Mouse (Mus musculus) megakaryocyte, embryonic 14.5 days (primary cell): Measurements from ENCODE around the gene Dnmt3a.

Experiments used
- FLI1 ChIP-seq: IDR thresholded peaks from 2 replicates; pipeline ENCODE4 v1.6.1; 2012; ENCODE audit warnings: low read length, inconsistent platforms, mixed read lengths
- GATA1 ChIP-seq: IDR thresholded peaks from 3 replicates; pipeline ENCODE4 v1.6.1; 2012; ENCODE audit warnings: mixed read lengths, low read length, inconsistent platforms, borderline replicate concordance

DNA sequence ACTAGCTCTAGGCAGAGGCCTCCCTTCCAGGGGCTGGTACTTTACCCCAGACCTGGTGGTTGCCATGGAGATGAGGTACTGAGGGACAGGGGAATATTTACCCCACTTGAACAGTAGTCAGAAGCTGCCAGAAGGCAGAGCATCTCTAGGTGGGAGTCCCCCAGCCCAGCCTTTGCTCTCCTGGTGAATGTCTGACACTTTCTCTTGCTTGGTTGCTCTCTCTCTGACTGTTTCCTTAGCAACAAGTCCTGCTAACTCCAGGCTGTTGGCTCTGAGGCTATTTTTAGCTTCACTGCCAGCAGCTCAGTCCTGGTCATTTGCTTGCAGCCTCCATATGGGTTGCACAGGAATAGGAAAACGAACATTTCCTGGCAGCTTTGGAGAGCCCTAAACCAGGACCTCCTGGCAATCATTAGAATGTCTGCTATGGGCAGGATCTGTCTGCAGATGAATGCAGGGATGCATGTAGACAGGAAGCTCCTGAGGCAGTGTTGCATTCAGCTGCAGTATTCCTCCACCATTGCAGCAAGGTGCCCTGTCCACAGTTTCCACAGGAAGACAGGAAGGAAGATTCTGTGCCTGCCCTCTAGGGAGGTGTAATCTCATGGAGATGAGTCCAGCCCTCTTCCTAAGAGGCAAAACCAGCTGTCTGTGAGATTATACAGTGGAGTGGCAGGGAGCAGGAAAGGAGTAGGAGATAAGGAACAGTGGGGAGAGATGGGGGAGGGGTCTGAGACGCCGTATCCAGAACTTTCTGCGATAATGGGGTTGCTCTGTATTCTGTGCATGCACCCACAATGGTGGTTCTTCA is 81.9 kb downstream of the Dnmt3a start:
- no peak for TF ChIP-seq GATA1
- TF ChIP-seq FLI1 = no peak
